Mouse (Mus musculus): ENCODE results near the gene Vipas39. TPM values are rescaled to one million over a fixed set of nuclear protein-coding genes. Genes with fewer than 3 reads are reported as not detected.
A peak's percentile ranks its signal among the peaks of the same experiment; 100 is the strongest.
"Not testable (repeated sequence)": the region's sequence is repeated elsewhere in the genome, so short reads cannot be mapped to it uniquely, and the experiment has no call there.

Gene Vipas39
- total RNA-seq, 1 experiment from 2014 or later, result 35.4 TPM

DNA sequence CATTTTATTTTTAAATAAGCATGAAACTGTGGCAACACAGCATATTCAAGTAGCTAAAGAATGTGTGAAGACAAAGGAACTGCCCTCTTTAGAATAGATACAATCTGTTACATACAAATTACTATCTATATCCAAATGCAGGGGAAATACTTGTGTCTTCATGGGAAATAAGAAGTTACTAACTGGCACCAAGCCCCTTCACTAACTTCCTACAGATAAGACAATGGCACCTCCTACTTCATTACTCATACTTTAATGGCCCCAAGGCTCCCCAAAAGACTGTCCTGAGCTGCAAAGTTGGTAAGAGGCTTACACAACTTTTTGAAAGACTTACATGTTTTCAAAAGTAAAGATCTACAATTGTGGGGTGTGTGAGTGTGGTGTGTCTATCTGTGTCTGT is 48.5 kb downstream of the Vipas39 start:
- no peak for ATAC-seq (replicated peaks in 1 of 2; ENCODE audit: insufficient read depth in 1 of 2, low FRiP score in 2 of 2, low TSS enrichment in 1 of 2, low read depth in 1 of 2, poor library complexity in 2 of 2, severe bottlenecking in 2 of 2)

DNA sequence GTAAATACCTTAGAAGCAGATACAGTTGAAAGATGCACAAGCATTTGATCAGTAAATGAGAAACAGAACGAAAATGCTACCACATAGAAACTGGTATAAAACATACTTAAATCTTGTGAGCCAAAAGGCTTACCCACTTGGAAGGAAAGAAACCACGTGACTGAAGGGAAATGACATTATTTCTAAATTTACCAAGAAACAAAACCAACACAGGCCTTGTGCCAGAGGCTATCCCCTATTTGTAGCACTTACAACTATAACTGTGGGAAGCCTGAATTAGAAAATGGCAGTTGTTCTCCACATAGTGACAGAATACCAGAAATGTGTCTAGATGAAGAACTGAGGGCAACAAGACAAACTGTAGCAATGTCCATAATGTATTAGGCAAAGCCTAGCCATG is 50.0 kb downstream of the Vipas39 start:
- ATAC-seq (replicated peaks in 1 of 2; ENCODE audit: insufficient read depth in 1 of 2, low FRiP score in 2 of 2, low TSS enrichment in 1 of 2, low read depth in 1 of 2, poor library complexity in 2 of 2, severe bottlenecking in 2 of 2), result no peak

DNA sequence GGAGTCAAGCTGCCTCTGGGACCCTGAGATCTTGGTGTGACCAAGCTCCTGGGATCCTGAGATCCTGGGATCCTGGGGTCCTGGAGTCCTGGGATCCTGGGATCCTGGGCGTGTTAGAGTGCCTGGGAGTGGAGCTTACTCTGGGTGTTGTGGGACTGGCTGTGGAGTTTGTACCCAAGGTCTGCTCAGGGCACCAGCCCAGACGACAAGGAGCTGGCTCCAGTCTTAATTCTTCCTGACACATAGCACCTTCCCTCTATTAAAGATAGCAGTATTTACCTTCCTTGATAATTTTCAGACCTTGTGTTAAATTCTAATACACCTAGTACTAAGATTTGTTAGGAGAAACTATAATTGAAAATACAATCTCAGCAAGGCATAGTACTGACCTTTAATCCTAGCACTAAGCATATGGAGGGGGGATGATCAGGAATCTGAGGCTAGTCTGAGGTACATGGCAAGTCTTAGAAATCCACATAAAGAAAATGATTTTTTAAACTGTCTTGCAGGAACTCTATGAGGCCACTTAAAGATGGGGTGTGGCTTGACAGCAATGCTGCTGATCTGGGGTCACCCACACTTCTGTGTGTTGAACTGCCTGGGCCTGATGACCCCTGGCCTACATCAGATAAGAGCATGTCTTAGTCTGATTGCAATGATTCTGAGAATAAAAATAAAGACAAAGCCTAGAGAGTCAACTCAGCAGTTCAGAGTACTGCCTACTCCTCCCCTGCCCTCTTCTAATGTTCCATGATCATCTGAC is 53.0 kb downstream of the Vipas39 start:
- no peak for ATAC-seq (replicated peaks in 1 of 2; ENCODE audit: insufficient read depth in 1 of 2, low FRiP score in 2 of 2, low TSS enrichment in 1 of 2, low read depth in 1 of 2, poor library complexity in 2 of 2, severe bottlenecking in 2 of 2)

DNA sequence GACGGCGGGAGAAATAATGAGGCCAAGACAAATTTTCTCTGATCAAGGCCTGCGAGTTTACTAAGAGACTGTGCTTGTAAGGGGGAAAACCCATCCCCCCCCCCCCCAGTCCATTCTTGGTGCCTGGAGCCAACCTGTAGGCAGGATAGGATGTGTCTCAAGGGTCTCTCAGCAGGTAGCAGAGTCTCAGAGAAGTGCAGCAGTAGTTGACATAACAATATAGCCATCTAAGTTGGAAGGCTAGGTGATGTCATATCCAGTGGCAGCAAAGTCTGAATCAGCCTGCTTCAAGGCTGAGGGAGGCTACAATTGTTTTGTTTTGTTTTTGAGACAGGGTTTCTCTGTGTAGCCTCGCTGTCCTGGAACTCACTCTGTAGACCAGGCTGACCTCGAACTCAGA is 60.3 kb downstream of the Vipas39 start:
- not testable (repeated sequence) for ATAC-seq (replicated peaks in 1 of 2; ENCODE audit: insufficient read depth in 1 of 2, low FRiP score in 2 of 2, low TSS enrichment in 1 of 2, low read depth in 1 of 2, poor library complexity in 2 of 2, severe bottlenecking in 2 of 2)

DNA sequence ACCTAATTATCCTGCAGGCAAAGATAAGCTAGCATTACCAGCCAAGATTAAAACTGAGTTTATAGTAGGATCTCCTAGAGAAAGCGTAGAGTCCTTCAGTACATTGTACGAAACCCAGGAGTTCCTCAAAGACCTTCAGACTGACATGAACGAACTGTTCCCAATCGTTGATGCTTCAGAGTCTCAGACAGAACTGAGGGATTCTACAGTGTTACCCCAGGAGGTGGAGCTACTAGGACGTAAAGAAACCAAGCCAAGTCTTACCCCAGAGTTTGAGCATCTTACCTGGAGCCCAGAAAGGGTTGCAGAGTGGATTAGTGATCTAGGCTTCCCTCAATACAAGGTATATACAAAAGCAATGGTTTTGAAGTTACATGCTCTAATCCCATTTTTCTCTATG is 64.4 kb downstream of the Vipas39 start:
- ATAC-seq (replicated peaks in 1 of 2; ENCODE audit: insufficient read depth in 1 of 2, low FRiP score in 2 of 2, low TSS enrichment in 1 of 2, low read depth in 1 of 2, poor library complexity in 2 of 2, severe bottlenecking in 2 of 2), result no peak

DNA sequence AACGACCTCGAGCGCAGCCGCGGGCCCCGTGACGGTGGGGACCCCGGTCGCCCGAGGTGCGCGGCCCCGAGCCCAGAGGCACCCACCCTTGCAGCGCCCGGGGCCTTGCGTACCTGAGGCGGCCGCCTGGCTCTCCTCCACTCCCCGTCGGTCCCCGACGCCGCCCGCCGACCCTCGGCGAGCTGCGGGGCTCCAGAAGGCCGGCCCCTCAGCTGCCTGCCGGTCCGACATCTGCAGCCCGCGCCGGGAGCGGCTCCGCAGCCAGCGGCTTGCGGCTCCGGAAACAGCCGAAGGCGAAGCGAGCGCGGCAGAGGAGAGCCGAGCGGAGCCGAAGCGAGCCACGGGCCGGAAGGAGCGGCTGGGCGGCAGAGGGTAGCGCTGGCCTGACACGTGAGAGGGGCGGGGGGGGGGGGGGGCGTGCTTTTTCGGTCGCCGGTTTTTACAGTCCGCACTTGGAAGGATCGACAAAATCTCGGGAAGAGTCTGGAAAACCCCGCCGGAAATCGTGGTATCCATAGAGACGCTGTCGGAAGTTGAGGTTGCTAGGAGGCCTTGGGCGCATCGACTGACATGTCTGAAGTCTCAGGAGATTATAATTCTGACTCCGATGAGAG is 66.0 kb downstream of the Vipas39 start, which contains the start of gene Tmed8:
Gene Tmed8 (minus strand): TSS at position 482 of the 614 bp plus-strand sequence.
- peak; percentile 85 for ATAC-seq (replicated peaks in 1 of 2; ENCODE audit: insufficient read depth in 1 of 2, low FRiP score in 2 of 2, low TSS enrichment in 1 of 2, low read depth in 1 of 2, poor library complexity in 2 of 2, severe bottlenecking in 2 of 2)

DNA sequence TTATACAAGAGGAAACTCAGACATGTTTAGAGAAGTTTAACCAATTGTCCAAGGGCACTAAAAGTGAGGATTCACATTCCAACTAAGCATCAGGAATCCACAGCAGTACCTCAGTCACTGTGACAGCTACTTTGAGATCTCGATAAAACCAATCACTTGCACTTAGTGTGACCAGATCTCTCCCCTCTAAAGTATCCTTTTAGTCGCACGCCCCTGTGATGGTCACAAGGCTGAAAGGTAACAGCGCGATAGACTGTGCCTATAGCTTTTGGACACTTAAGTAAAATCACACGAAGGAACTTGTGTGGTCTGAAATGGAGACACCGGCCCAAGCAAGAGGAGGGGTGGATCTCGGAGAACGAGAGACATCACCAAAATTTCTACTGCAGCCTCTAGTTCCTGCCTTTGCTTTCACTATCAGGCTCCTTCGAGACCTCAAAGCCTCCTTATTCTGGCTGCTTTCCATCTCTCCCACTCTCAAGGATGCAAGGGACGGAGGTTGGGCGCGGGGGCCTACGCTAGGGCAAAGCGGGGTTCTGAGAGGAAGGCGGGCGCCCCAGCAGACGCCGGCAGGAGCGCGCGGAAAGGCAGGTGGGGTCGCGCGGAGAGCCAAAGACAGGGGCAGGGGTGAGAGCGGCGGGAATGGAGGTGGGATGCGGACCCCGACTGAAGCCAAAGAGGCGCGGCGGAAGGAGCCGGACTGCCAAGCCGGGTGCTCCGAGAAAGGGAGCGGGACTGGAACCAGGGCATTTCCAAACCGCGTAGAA is 66.7 kb downstream of the Vipas39 start, which contains the start of gene Samd15:
Gene Samd15 (plus strand): TSS at position 518 of the 767 bp plus-strand sequence.
- peak; percentile 18 to 29; a peak in 3 of 4 replicates for ATAC-seq (replicated peaks in 1 of 2; ENCODE audit: insufficient read depth in 1 of 2, low FRiP score in 2 of 2, low TSS enrichment in 1 of 2, low read depth in 1 of 2, poor library complexity in 2 of 2, severe bottlenecking in 2 of 2)

DNA sequence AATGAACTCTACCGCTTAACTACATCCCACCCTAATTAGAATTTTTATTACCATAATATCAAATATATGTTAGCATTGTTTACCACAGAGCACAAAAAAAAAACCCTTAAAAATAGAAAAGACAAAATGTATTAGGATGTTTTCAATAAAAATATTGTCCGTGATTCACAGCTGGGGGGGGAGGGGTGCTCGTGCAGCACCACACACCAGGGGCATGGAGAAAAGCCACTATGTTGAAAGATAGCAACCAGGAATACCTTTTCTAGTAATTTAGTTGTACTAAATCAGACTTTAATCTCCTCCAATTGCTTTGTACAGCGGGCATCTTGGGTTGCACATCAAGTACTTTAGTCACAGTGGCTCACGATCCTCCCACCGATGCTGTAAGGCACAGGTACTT is 67.3 kb downstream of the Vipas39 start:
- no peak for ATAC-seq (replicated peaks in 1 of 2; ENCODE audit: insufficient read depth in 1 of 2, low FRiP score in 2 of 2, low TSS enrichment in 1 of 2, low read depth in 1 of 2, poor library complexity in 2 of 2, severe bottlenecking in 2 of 2)

DNA sequence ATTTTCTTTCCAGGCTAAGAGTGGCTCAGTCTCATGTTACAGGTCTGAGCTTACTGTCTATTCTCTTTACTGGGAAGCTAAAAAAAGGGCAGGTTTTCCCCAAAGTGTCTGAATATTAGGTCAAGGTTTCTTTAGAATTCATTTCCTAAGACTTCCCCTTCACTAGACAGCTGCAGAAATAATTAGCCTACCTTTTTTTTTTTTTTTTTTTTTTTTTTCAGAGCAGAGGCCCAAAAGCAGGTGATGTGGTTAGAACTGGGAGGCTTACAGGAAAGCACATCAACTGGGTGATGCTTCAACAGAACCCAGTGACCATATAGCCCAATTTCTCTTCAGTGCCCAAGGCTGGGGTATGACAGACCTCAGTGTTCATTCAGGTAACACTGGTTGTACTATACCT is 69.7 kb downstream of the Vipas39 start:
- ATAC-seq (replicated peaks in 1 of 2; ENCODE audit: insufficient read depth in 1 of 2, low FRiP score in 2 of 2, low TSS enrichment in 1 of 2, low read depth in 1 of 2, poor library complexity in 2 of 2, severe bottlenecking in 2 of 2), result no peak

DNA sequence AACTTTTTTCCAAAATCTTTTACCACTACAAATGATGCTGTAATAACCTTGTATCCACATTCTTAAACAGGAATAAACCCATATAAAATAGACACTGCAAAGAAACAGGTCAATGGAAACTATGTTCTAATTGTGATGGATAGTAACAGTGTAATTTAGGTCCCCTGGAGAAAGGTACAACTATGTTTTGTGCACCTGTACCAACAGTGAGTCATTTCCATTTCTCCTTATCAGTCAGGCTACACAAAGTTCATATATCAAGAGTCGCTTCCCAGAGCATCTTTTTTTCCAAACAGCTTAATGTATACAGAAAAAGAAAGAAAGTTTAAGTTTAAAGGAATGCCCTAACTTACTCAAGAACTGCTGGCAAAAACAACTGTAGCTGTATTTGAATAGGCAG is 71.0 kb downstream of the Vipas39 start:
- ATAC-seq (replicated peaks in 1 of 2; ENCODE audit: insufficient read depth in 1 of 2, low FRiP score in 2 of 2, low TSS enrichment in 1 of 2, low read depth in 1 of 2, poor library complexity in 2 of 2, severe bottlenecking in 2 of 2), result no peak

DNA sequence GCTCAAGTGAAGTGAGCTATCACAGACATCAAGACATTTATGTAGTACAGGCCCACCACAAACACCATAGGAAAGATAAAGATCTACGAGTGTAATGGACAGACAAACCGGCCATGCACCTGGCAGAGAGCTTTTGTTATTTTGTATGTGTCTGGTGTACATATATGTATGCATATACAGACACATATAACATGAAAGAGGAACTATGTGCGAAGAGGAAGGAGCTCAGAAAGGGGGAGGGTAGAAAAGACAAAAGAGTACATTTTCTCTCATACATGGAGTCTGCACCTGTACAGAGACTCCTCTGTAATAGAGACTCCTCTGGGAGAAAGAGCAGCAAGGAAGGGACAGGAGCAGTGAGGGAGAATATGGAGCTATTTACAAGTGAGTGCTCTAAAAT is 73.0 kb downstream of the Vipas39 start:
- peak; percentile 53 to 59; a peak in 3 of 4 replicates for ATAC-seq (replicated peaks in 1 of 2; ENCODE audit: insufficient read depth in 1 of 2, low FRiP score in 2 of 2, low TSS enrichment in 1 of 2, low read depth in 1 of 2, poor library complexity in 2 of 2, severe bottlenecking in 2 of 2)

Other genes with a start within 250 kb of the Vipas39 start
- gene Tmem63c, start 244.9 kb downstream of the Vipas39 start, total RNA-seq (2017), result not detected in 2 replicates
- gene Ngb, start 163.7 kb downstream of the Vipas39 start, total RNA-seq (2017), result 2.3 TPM in 1 of 2 replicates, not detected in the other
- gene Gstz1, start 119.1 kb downstream of the Vipas39 start, total RNA-seq (2017), result 29.0 TPM in 2 replicates
- gene Pomt2, start 118.3 kb downstream of the Vipas39 start, total RNA-seq (2017), result 7.5 and 10.9 TPM in 2 replicates
- gene Samd15, start 66.5 kb downstream of the Vipas39 start, total RNA-seq (2017), result 0.50 and 3.6 TPM in 2 replicates
- 11.7 and 12.4 TPM in 2 replicates for gene Tmed8, start 65.8 kb downstream of the Vipas39 start, total RNA-seq (2017)
- 3.5 TPM in 1 of 2 replicates, not detected in the other for gene Noxred1, start 27.5 kb downstream of the Vipas39 start, total RNA-seq (2017)
- gene Ahsa1, start 223 bp upstream of the Vipas39 start, total RNA-seq (2017), result 201 and 244 TPM in 2 replicates
- gene Ism2, start 33.4 kb upstream of the Vipas39 start, total RNA-seq (2017), result 1.2 TPM in 1 of 2 replicates, not detected in the other
- 76.4 and 77.0 TPM in 2 replicates for gene Sptlc2, start 122.1 kb upstream of the Vipas39 start, total RNA-seq (2017)
- gene Slirp, start 177.6 kb upstream of the Vipas39 start, total RNA-seq (2017), result 16.2 and 41.1 TPM in 2 replicates
- gene Alkbh1, start 177.8 kb upstream of the Vipas39 start, total RNA-seq (2017), result 49.1 and 60.5 TPM in 2 replicates
- 212 and 226 TPM in 2 replicates for gene Snw1, start 206.0 kb upstream of the Vipas39 start, total RNA-seq (2017)
- gene Gm5788, start 228.5 kb upstream of the Vipas39 start, total RNA-seq (2017), result not detected in 2 replicates
- gene Gm8300, start 248.1 kb upstream of the Vipas39 start, total RNA-seq (2017), result not detected in 2 replicates